Mouse (Mus musculus): ENCODE measurements around the gene Dcst2. TPM values are rescaled to one million over a fixed set of nuclear protein-coding genes. Genes with fewer than 3 reads are reported as not detected.

Dcst2 gene
- polyA plus RNA-seq, 1 experiment from 2014 or later, result 0.07 TPM

GRCm38 (mm10) chr3:89327371-89327870 is 34.4 kb upstream of the Dcst2 start:
- Histone ChIP-seq H3K4me3 (ENCODE audit: low read depth, low read length) (no peak overlapping the region), H3K36me3 (ENCODE audit: control insufficient read depth, insufficient read depth, low read length) (no peaks in the 10 kb centered on the region), H3K4me1 (ENCODE audit: control insufficient read depth, insufficient read depth, low read length) (peaks cover 14% of the 10 kb centered on the region), H3K27me3 (ENCODE audit: control insufficient read depth, insufficient read depth, low read length) (peaks cover 15% of the 10 kb centered on the region; the same call in 1 of the 2 replicates), H3K9ac (ENCODE audit: low read depth, low read length) (no peak overlapping the region), H3K9me3 (replicated peaks; ENCODE audit: control insufficient read depth, low read length) (no peaks in the 10 kb centered on the region), H3K4me2 (no peak overlapping the region), H3K27ac (ENCODE audit: low read depth, low read length) (no peak overlapping the region)
- no peak for ATAC-seq (replicated peaks; ENCODE audit: insufficient number of reproducible peaks, low FRiP score, low TSS enrichment)
- WGBS (ENCODE audit: insufficient replicate concordance), result 50% methylated on average over 9 of the region's 9 CpGs

GRCm38 (mm10) chr3:89328623-89329022 is 33.2 kb upstream of the Dcst2 start:
- Histone ChIP-seq H3K9me3 (replicated peaks; ENCODE audit: control insufficient read depth, low read length) (no peaks in the 10 kb centered on the region), H3K4me2 (no peak overlapping the region), H3K9ac (ENCODE audit: low read depth, low read length) (no peak overlapping the region), H3K27ac (ENCODE audit: low read depth, low read length) (no peak overlapping the region), H3K4me3 (ENCODE audit: low read depth, low read length) (no peak overlapping the region), H3K4me1 (ENCODE audit: control insufficient read depth, insufficient read depth, low read length) (peaks cover 10% of the 10 kb centered on the region), H3K36me3 (ENCODE audit: control insufficient read depth, insufficient read depth, low read length) (peaks cover 3% of the 10 kb centered on the region; the same call in 1 of the 2 replicates), H3K27me3 (ENCODE audit: control insufficient read depth, insufficient read depth, low read length) (peaks cover 5% of the 10 kb centered on the region; the same call in 1 of the 2 replicates)
- WGBS (ENCODE audit: insufficient replicate concordance), result 16% methylated on average over 4 of the region's 4 CpGs
- no peak for ATAC-seq (replicated peaks; ENCODE audit: insufficient number of reproducible peaks, low FRiP score, low TSS enrichment)

- H3K4me2 ChIP-seq, result no peak overlapping the region
- ATAC-seq (replicated peaks; ENCODE audit: insufficient number of reproducible peaks, low FRiP score, low TSS enrichment), result no peak
- H3K27ac ChIP-seq (ENCODE audit: low read depth, low read length), result no peak overlapping the region
- 57% methylated on average over 3 of the region's 3 CpGs for WGBS (ENCODE audit: insufficient replicate concordance)
- H3K27me3 ChIP-seq (ENCODE audit: control insufficient read depth, insufficient read depth, low read length), result peaks cover 2% of the 10 kb centered on the region; the same call in 1 of the 2 replicates
- peaks cover 10% of the 10 kb centered on the region for H3K4me1 ChIP-seq (ENCODE audit: control insufficient read depth, insufficient read depth, low read length)
- no peaks in the 10 kb centered on the region for H3K9me3 ChIP-seq (replicated peaks; ENCODE audit: control insufficient read depth, low read length)
- H3K9ac ChIP-seq (ENCODE audit: low read depth, low read length), result no peak overlapping the region
- peaks cover 9% of the 10 kb centered on the region; the same call in 1 of the 2 replicates for H3K36me3 ChIP-seq (ENCODE audit: control insufficient read depth, insufficient read depth, low read length)
- H3K4me3 ChIP-seq (ENCODE audit: low read depth, low read length), result no peak overlapping the region
These were observed 31.4 kb upstream of the Dcst2 start for GRCm38 (mm10) chr3:89330346-89330745.

- Histone ChIP-seq H3K4me3 (ENCODE audit: low read depth, low read length) (no peak overlapping the region), H3K27ac (ENCODE audit: low read depth, low read length) (no peak overlapping the region), H3K27me3 (ENCODE audit: control insufficient read depth, insufficient read depth, low read length) (peaks cover 2% of the 10 kb centered on the region; the same call in 1 of the 2 replicates), H3K4me2 (0 out of 2 replicates have a peak overlapping the region, but pooled peaks have one; percentile 9), H3K4me1 (ENCODE audit: control insufficient read depth, insufficient read depth, low read length) (peaks cover 13% of the 10 kb centered on the region), H3K9ac (ENCODE audit: low read depth, low read length) (no peak overlapping the region), H3K36me3 (ENCODE audit: control insufficient read depth, insufficient read depth, low read length) (peaks cover 9% of the 10 kb centered on the region; the same call in 1 of the 2 replicates), H3K9me3 (replicated peaks; ENCODE audit: control insufficient read depth, low read length) (no peaks in the 10 kb centered on the region)
- WGBS (ENCODE audit: insufficient replicate concordance), result 16% methylated on average over 10 of the region's 10 CpGs
- no peak for ATAC-seq (replicated peaks; ENCODE audit: insufficient number of reproducible peaks, low FRiP score, low TSS enrichment)
These were observed 30.8 kb upstream of the Dcst2 start for GRCm38 (mm10) chr3:89330948-89331347.

GRCm38 (mm10) chr3:89331561-89331960 is 30.2 kb upstream of the Dcst2 start:
- Histone ChIP-seq H3K9me3 (replicated peaks; ENCODE audit: control insufficient read depth, low read length) (no peaks in the 10 kb centered on the region), H3K36me3 (ENCODE audit: control insufficient read depth, insufficient read depth, low read length) (peaks cover 9% of the 10 kb centered on the region; the same call in 1 of the 2 replicates), H3K4me1 (ENCODE audit: control insufficient read depth, insufficient read depth, low read length) (peaks cover 19% of the 10 kb centered on the region), H3K9ac (ENCODE audit: low read depth, low read length) (no peak overlapping the region), H3K27me3 (ENCODE audit: control insufficient read depth, insufficient read depth, low read length) (peaks cover 2% of the 10 kb centered on the region; the same call in 1 of the 2 replicates), H3K27ac (ENCODE audit: low read depth, low read length) (no peak overlapping the region), H3K4me3 (ENCODE audit: low read depth, low read length) (no peak overlapping the region), H3K4me2 (peak overlapping the region; percentile 9; the same call in 1 of the 2 replicates)
- WGBS (ENCODE audit: insufficient replicate concordance), result 69% methylated on average over 13 of the region's 13 CpGs
- ATAC-seq (replicated peaks; ENCODE audit: insufficient number of reproducible peaks, low FRiP score, low TSS enrichment), result no peak

GRCm38 (mm10) chr3:89332013-89332412 is 29.8 kb upstream of the Dcst2 start:
- Histone ChIP-seq H3K36me3 (ENCODE audit: control insufficient read depth, insufficient read depth, low read length) (peaks cover 9% of the 10 kb centered on the region; the same call in 1 of the 2 replicates), H3K27me3 (ENCODE audit: control insufficient read depth, insufficient read depth, low read length) (peaks cover 2% of the 10 kb centered on the region; the same call in 1 of the 2 replicates), H3K4me2 (no peak overlapping the region), H3K4me1 (ENCODE audit: control insufficient read depth, insufficient read depth, low read length) (peaks cover 24% of the 10 kb centered on the region), H3K4me3 (ENCODE audit: low read depth, low read length) (no peak overlapping the region), H3K27ac (ENCODE audit: low read depth, low read length) (no peak overlapping the region), H3K9me3 (replicated peaks; ENCODE audit: control insufficient read depth, low read length) (no peaks in the 10 kb centered on the region), H3K9ac (ENCODE audit: low read depth, low read length) (no peak overlapping the region)
- ATAC-seq (replicated peaks; ENCODE audit: insufficient number of reproducible peaks, low FRiP score, low TSS enrichment), result no peak
- 56% methylated on average over 10 of the region's 10 CpGs for WGBS (ENCODE audit: insufficient replicate concordance)

GRCm38 (mm10) chr3:89332476-89332875 is 29.3 kb upstream of the Dcst2 start:
- peaks cover 27% of the 10 kb centered on the region for H3K4me1 ChIP-seq (ENCODE audit: control insufficient read depth, insufficient read depth, low read length)
- no peak overlapping the region for H3K4me2 ChIP-seq
- H3K36me3 ChIP-seq (ENCODE audit: control insufficient read depth, insufficient read depth, low read length), result peaks cover 9% of the 10 kb centered on the region; the same call in 1 of the 2 replicates
- WGBS (ENCODE audit: insufficient replicate concordance), result 53% methylated on average over 12 of the region's 12 CpGs
- no peak overlapping the region for H3K9ac ChIP-seq (ENCODE audit: low read depth, low read length)
- H3K27ac ChIP-seq (ENCODE audit: low read depth, low read length), result no peak overlapping the region
- H3K27me3 ChIP-seq (ENCODE audit: control insufficient read depth, insufficient read depth, low read length), result peaks cover 2% of the 10 kb centered on the region; the same call in 1 of the 2 replicates
- H3K4me3 ChIP-seq (ENCODE audit: low read depth, low read length), result no peak overlapping the region
- ATAC-seq (replicated peaks; ENCODE audit: insufficient number of reproducible peaks, low FRiP score, low TSS enrichment), result no peak
- no peaks in the 10 kb centered on the region for H3K9me3 ChIP-seq (replicated peaks; ENCODE audit: control insufficient read depth, low read length)

- Histone ChIP-seq H3K4me3 (ENCODE audit: low read depth, low read length) (no peak overlapping the region), H3K4me2 (no peak overlapping the region), H3K36me3 (ENCODE audit: control insufficient read depth, insufficient read depth, low read length) (peaks cover 9% of the 10 kb centered on the region; the same call in 1 of the 2 replicates), H3K27ac (ENCODE audit: low read depth, low read length) (no peak overlapping the region), H3K9me3 (replicated peaks; ENCODE audit: control insufficient read depth, low read length) (no peaks in the 10 kb centered on the region), H3K27me3 (ENCODE audit: control insufficient read depth, insufficient read depth, low read length) (no peaks in the 10 kb centered on the region), H3K4me1 (ENCODE audit: control insufficient read depth, insufficient read depth, low read length) (peaks cover 27% of the 10 kb centered on the region), H3K9ac (ENCODE audit: low read depth, low read length) (no peak overlapping the region)
- ATAC-seq (replicated peaks; ENCODE audit: insufficient number of reproducible peaks, low FRiP score, low TSS enrichment), result no peak
- WGBS (ENCODE audit: insufficient replicate concordance), result 73% methylated on average over 11 of the region's 11 CpGs
These were observed 28.7 kb upstream of the Dcst2 start for GRCm38 (mm10) chr3:89333053-89333452.

- Histone ChIP-seq H3K36me3 (ENCODE audit: control insufficient read depth, insufficient read depth, low read length) (peaks cover 9% of the 10 kb centered on the region; the same call in 1 of the 2 replicates), H3K27ac (ENCODE audit: low read depth, low read length) (0 out of 2 replicates have a peak overlapping the region, but pooled peaks have one; percentile 73), H3K9me3 (replicated peaks; ENCODE audit: control insufficient read depth, low read length) (no peaks in the 10 kb centered on the region), H3K4me3 (ENCODE audit: low read depth, low read length) (peak overlapping the region; percentile 84), H3K27me3 (ENCODE audit: control insufficient read depth, insufficient read depth, low read length) (peaks cover 2% of the 10 kb centered on the region; the same call in 1 of the 2 replicates), H3K9ac (ENCODE audit: low read depth, low read length) (peak overlapping the region; percentile 43; the same call in 1 of the 2 replicates), H3K4me1 (ENCODE audit: control insufficient read depth, insufficient read depth, low read length) (peaks cover 26% of the 10 kb centered on the region), H3K4me2 (peak overlapping the region; percentile 85)
- WGBS (ENCODE audit: insufficient replicate concordance), result 14% methylated on average over 6 of the region's 6 CpGs
- ATAC-seq (replicated peaks; ENCODE audit: insufficient number of reproducible peaks, low FRiP score, low TSS enrichment), result no peak
These were observed 25.2 kb upstream of the Dcst2 start for GRCm38 (mm10) chr3:89336529-89336928.
